Comparison of ENCODE assay signal across 8 mouse cellular contexts in the genomic region with DNA sequence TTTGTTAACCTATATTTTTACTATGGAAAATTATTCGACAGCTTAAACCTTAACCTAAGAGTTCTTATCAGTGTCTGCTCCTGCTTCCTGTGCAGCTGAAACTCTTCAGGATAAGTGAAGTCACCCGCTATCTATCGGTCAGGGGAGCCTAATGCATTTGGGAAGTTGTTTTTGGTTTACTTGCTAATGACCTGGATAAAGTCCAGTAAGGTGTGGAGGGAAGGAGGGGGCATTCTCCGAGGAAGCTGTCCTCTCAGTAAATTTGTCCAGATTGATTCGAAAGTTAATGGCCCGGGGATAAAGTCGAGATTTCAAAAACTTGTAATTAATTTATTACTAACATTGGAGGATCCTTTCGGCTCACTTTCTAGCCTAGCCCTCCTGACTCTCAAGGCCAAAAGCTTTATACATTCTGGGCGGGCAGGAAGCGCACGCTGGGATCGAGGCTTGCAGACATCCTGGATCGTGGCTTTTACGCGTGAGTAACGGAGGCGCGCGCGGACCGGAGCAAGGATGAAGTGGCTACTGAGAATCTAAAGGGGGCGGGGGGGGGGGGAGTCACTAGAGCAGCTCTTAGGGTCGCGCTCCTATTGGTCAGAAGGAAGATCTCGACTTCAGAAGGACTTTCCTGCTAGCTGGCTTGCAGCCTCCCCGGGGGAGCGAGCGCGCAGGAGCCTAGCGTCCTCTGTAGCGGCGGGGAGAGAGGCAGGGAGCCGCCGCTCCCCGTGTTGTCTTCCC. TPM values are rescaled to one million over a fixed set of nuclear protein-coding genes. Genes with fewer than 3 reads are reported as not detected.
DNase-seq lines count a peak whose midpoint lies in the region; ATAC-seq and TF ChIP-seq lines count a peak whose summit lies in the region.

No protein-coding gene starts in this region.

- no peaks in the 10 kb centered on the region for H3K9me3 ChIP-seq in hindbrain, embryonic 11.5 days (ENCODE audit: control insufficient read depth, low read length)

- H3K79me2 ChIP-seq in macrophage (ENCODE audit: inconsistent target): peaks cover 37% of the 10 kb centered on the region

- peak; percentile 16; the same call in 1 of the 2 replicates for TF ChIP-seq POLR2A in cerebellum, adult 2 months (IDR thresholded peaks at IDR 0.05; ENCODE audit: borderline replicate concordance, insufficient read depth, low read length)

- H3K27ac ChIP-seq in cerebellum, adult 2 months (ENCODE audit: insufficient read depth, low read length): no peak overlapping the region
- no peak overlapping the region for H3K27ac ChIP-seq in hindbrain, embryonic 11.5 days (ENCODE audit: low read depth, low read length)
- peak overlapping the region; percentile 96 for H3K27ac ChIP-seq in macrophage

- H3K27me3 ChIP-seq in cerebellum, adult 2 months (ENCODE audit: control insufficient read depth, insufficient read depth, low read length): no peaks in the 10 kb centered on the region
- no peaks in the 10 kb centered on the region for H3K27me3 ChIP-seq in hindbrain, embryonic 11.5 days (ENCODE audit: control insufficient read depth, insufficient read depth, low read length)

- peak; percentile 84 for ATAC-seq in hindbrain, embryonic 11.5 days (ENCODE audit: low FRiP score)

- peak overlapping the region; percentile 83 for H3K4me2 ChIP-seq in hindbrain, embryonic 11.5 days (replicated peaks; ENCODE audit: low read depth, low read length)

- peak overlapping the region; percentile 54; the same call in 1 of the 2 replicates for H3K9ac ChIP-seq in hindbrain, embryonic 11.5 days (ENCODE audit: low read depth, low read length)

- intact Hi-C loops in left cerebral cortex, postnatal 14 days (cut with DNase I): loop anchor here (5.0 to 10.0 kb wide), 6 partner anchors 199 to 1739 kb away; a partner anchor contains a TSS

- no peaks in the 10 kb centered on the region for H3K36me3 ChIP-seq in hindbrain, embryonic 11.5 days (ENCODE audit: control insufficient read depth, insufficient read depth, low read length)
- H3K36me3 ChIP-seq in macrophage (ENCODE audit: inconsistent target): no peaks in the 10 kb centered on the region

- H3K4me3 ChIP-seq in cerebellum, adult 2 months (replicated peaks; ENCODE audit: insufficient read depth, low read depth, low read length): peak overlapping the region; percentile 99
- H3K4me3 ChIP-seq in hindbrain, embryonic 11.5 days (ENCODE audit: low read depth, low read length): peak overlapping the region; percentile 62
- peak overlapping the region; percentile 89 for H3K4me3 ChIP-seq in macrophage (ENCODE audit: inconsistent target)

- peak; percentile 55 for DNase-seq in ZHBTc4 (ENCODE audit: low read depth, low spot score)
- peak; percentile 66 to 77 for DNase-seq in cerebellum, adult 2 months
- peak; percentile 42 for DNase-seq in forelimb bud, embryonic 11.5 days (ENCODE audit: low read depth, low spot score)
- peak; percentile 69 for DNase-seq in hindbrain, embryonic 11.5 days (ENCODE audit: low spot score)
- peak; percentile 54 to 69 for DNase-seq in left cerebral cortex, postnatal 14 days (ENCODE audit: low spot score in 2 of 2)
- DNase-seq in right cerebral cortex, adult 18-20 months: peak; percentile 66
- no peak for DNase-seq in adipocyte (ENCODE audit: low spot score)

- no peak for TF ChIP-seq CTCF in cerebellum, adult 2 months (IDR thresholded peaks at IDR 0.05; ENCODE audit: borderline replicate concordance, insufficient read depth, low read depth, low read length)

- WGBS in cerebellum, adult 2 months: 3% methylated on average over 35 of the region's 35 CpGs
- 2% methylated on average over 35 of the region's 35 CpGs for WGBS in hindbrain, embryonic 11.5 days
- 7% methylated on average over 35 of the region's 35 CpGs for WGBS in macrophage (ENCODE audit: missing documents)

- H3K4me1 ChIP-seq in cerebellum, adult 2 months (ENCODE audit: control insufficient read depth, insufficient read depth, low read length): no peaks in the 10 kb centered on the region; the same call in 1 of the 2 replicates
- no peaks in the 10 kb centered on the region for H3K4me1 ChIP-seq in hindbrain, embryonic 11.5 days (replicated peaks; ENCODE audit: control insufficient read depth, insufficient read depth, low read length)

RNA-seq across cellular contexts. Expression of a gene that starts 19.6 kb away (rescaled TPM):
- 15.9 and 16.7 TPM in 2 replicates for polyA plus RNA-seq in cerebellum, adult 2 months (2012; rRNA removed)
- 18.7 and 22.3 TPM in 2 replicates for polyA plus RNA-seq in hindbrain, embryonic 11.5 days (2014; fragmentation: Nextera tagmentation; extraction: Ambion mirVana)
- 1,000 to 10,000 TPM in 1 of 2 experiments, 100 to 1,000 TPM in 1; 845 to 1,036 TPM for total RNA-seq in left cerebral cortex, postnatal 14 days (2021)
- 100 to 1,000 TPM in 20 of 26 experiments, 10 to 100 TPM in 6; 22.7 to 453 (median 163) TPM for total RNA-seq in macrophage (2018; cell fraction: chromatin; rRNA removed)
- total RNA-seq in macrophage (2018; cell fraction: cytosol; rRNA removed): 100 to 1,000 TPM in 11 of 26 experiments, 10 to 100 TPM in 15; 33.3 to 121 (median 59.0) TPM
- total RNA-seq in macrophage (2018; cell fraction: nucleus; rRNA removed): 100 to 1,000 TPM in 12 of 26 experiments, 10 to 100 TPM in 14; 33.3 to 308 (median 78.5) TPM
- polyA plus RNA-seq in macrophage (2018): 56.0 to 74.5 TPM (median 74.3 TPM) in 3 replicates
